Mouse (Mus musculus) neural tube, embryonic 11.5 days (tissue): ENCODE measurements around the gene Sh3bp1. TPM values are rescaled to one million over a fixed set of nuclear protein-coding genes. Genes with fewer than 3 reads are reported as not detected.

ENCODE experiments used
- ATAC-seq: fragments of 200-750 bp; cut with Nextera tagmentation; 2 replicates; pipeline ENCODE4 v1.8.0; 2017; ENCODE audit warnings: moderate number of reproducible peaks, mild to moderate bottlenecking, moderate TSS enrichment, moderate library complexity; ENCODE audit not compliant: insufficient read depth, low FRiP score, low TSS enrichment
- DNase-seq: peaks from one replicate; pipeline ENCODE4 v3.0.0-alpha.2; 2015; ENCODE audit warnings: low spot score
- H3K27ac ChIP-seq: fragments of 300-500 bp; sonication (generic); 2 replicates; pipeline ENCODE4 v1.5.1; 2014; ENCODE audit warnings: low read depth, mild to moderate bottlenecking, low read length
- H3K27me3 ChIP-seq: fragments of 300-500 bp; sonication (generic); 2 replicates; pipeline ENCODE4 v1.6.1; 2014; ENCODE audit warnings: mild to moderate bottlenecking, low read length, mixed read lengths; ENCODE audit not compliant: control insufficient read depth, insufficient read depth
- H3K36me3 ChIP-seq: fragments of 300-500 bp; sonication (generic); 2 replicates; pipeline ENCODE4 v1.6.1; 2014; ENCODE audit warnings: mild to moderate bottlenecking, low read length, moderate library complexity, mixed read lengths; ENCODE audit not compliant: control insufficient read depth, insufficient read depth
- H3K4me1 ChIP-seq: fragments of 300-500 bp; sonication (generic); 2 replicates; pipeline ENCODE4 v1.6.1; 2014; ENCODE audit warnings: low read length, mixed read lengths; ENCODE audit not compliant: control insufficient read depth, insufficient read depth
- H3K4me2 ChIP-seq: fragments of 300-500 bp; sonication (generic); 2 replicates; pipeline ENCODE4 v1.6.1; 2014; ENCODE audit warnings: low read depth, mild to moderate bottlenecking, moderate library complexity
- H3K4me3 ChIP-seq: fragments of 300-500 bp; sonication (generic); 2 replicates; pipeline ENCODE4 v1.5.1; 2014; ENCODE audit warnings: low read depth, low read length
- H3K9ac ChIP-seq: fragments of 300-500 bp; sonication (generic); 2 replicates; pipeline ENCODE4 v1.6.1; 2014; ENCODE audit warnings: mild to moderate bottlenecking, low read length
- H3K9me3 ChIP-seq: fragments of 300-500 bp; sonication (generic); 2 replicates; pipeline ENCODE4 v1.6.1; 2016; ENCODE audit warnings: low read length; ENCODE audit not compliant: control insufficient read depth
- WGBS: fragments of 180-500 bp; shearing (Covaris S2); extraction: QIAGEN DNeasy Blood & Tissue Kit; methylation state at CpG from one replicate; pipeline ENCODE4 v1.1.7; 2014; 5-methylcytosine and 5-hydroxymethylcytosine counted together
- polyA plus RNA-seq: library from polyadenylated mRNA; unstranded; fragments of >200 nt; fragmentation: Nextera tagmentation; extraction: Ambion mirVana; gene quantifications from 2 replicates; pipeline ENCODE4 v1.2.1, GENCODE M21; 2014

Gene Sh3bp1
- polyA plus RNA-seq, 1 experiment from 2014 or later = 14.4 TPM

GRCm38 (mm10) chr15:78903243-78903642 is 3.7 kb downstream of the Sh3bp1 start:
- WGBS = 10% methylated on average over 2 of the region's 2 CpGs
- no peaks in the 10 kb centered on the region; the same call in 1 of the 2 replicates for H3K36me3 ChIP-seq

GRCm38 (mm10) chr15:78908399-78908798 is 8.8 kb downstream of the Sh3bp1 start:
- no peaks in the 10 kb centered on the region for H3K27me3 ChIP-seq
- 86% methylated on average over 7 of the region's 7 CpGs for WGBS
- H3K27ac ChIP-seq = no peak overlapping the region
- ATAC-seq (no peak), DNase-seq (no peak)
- H3K4me3 ChIP-seq = no peak overlapping the region
- no peaks in the 10 kb centered on the region for H3K4me1 ChIP-seq
- no peaks in the 10 kb centered on the region; the same call in 1 of the 2 replicates for H3K36me3 ChIP-seq
- no peak overlapping the region for H3K9ac ChIP-seq
- no peaks in the 10 kb centered on the region for H3K9me3 ChIP-seq
- no peak overlapping the region for H3K4me2 ChIP-seq

More at GRCm38 (mm10) chr15:78903243-78903642, 3.7 kb downstream of the Sh3bp1 start:
- H3K4me2 ChIP-seq = no peak overlapping the region
- no peaks in the 10 kb centered on the region for H3K9me3 ChIP-seq
- H3K4me1 ChIP-seq = peaks cover 9% of the 10 kb centered on the region
- DNase-seq (peak; percentile 80), ATAC-seq (0 out of 2 replicates have a peak, but pooled peaks have one; percentile 13)
- no peaks in the 10 kb centered on the region for H3K27me3 ChIP-seq
- no peak overlapping the region for H3K27ac ChIP-seq
- no peak overlapping the region for H3K4me3 ChIP-seq
- H3K9ac ChIP-seq = no peak overlapping the region

- H3K4me1 ChIP-seq = no peaks in the 10 kb centered on the region
- H3K27ac ChIP-seq = no peak overlapping the region
- no peak overlapping the region for H3K9ac ChIP-seq
- no peak overlapping the region for H3K4me3 ChIP-seq
- H3K36me3 ChIP-seq = no peaks in the 10 kb centered on the region; the same call in 1 of the 2 replicates
- DNase-seq (no peak), ATAC-seq (no peak)
- 92% methylated on average over 8 of the region's 8 CpGs for WGBS
- H3K27me3 ChIP-seq = no peaks in the 10 kb centered on the region
- no peak overlapping the region for H3K4me2 ChIP-seq
- no peaks in the 10 kb centered on the region for H3K9me3 ChIP-seq
These were observed 9.4 kb downstream of the Sh3bp1 start for GRCm38 (mm10) chr15:78908982-78909381.

GRCm38 (mm10) chr15:78912040-78912439 is 12.5 kb downstream of the Sh3bp1 start:
- no peak overlapping the region for H3K27ac ChIP-seq
- no peaks in the 10 kb centered on the region for H3K27me3 ChIP-seq
- H3K4me3 ChIP-seq = no peak overlapping the region
- no peaks in the 10 kb centered on the region for H3K9me3 ChIP-seq
- no peaks in the 10 kb centered on the region for H3K36me3 ChIP-seq
- H3K4me2 ChIP-seq = no peak overlapping the region
- no peak overlapping the region for H3K9ac ChIP-seq
- 34% methylated on average over 9 of the region's 9 CpGs for WGBS
- peaks cover 20% of the 10 kb centered on the region for H3K4me1 ChIP-seq
- ATAC-seq (no peak), DNase-seq (peak; percentile 52)

- ATAC-seq (peak; percentile 92), DNase-seq (peak; percentile 98)
- Histone ChIP-seq H3K4me1 (peaks cover 20% of the 10 kb centered on the region), H3K4me2 (peak within 1 kb of the TSS; percentile 97), H3K9me3 (no peaks in the 10 kb centered on the region), H3K36me3 (peaks cover 6% of the 10 kb centered on the region), H3K9ac (peak within 1 kb of the TSS; percentile 85), H3K27me3 (no peaks in the 10 kb centered on the region), H3K4me3 (peak within 1 kb of the TSS; percentile 75), H3K27ac (peak within 1 kb of the TSS; percentile 91)
- WGBS = under 1% methylated on average over 51 of the region's 51 CpGs
These were observed 14.1 kb downstream of the Sh3bp1 start, which contains the start of gene Pdxp for GRCm38 (mm10) chr15:78913632-78914090. Gene Pdxp, plus strand, starts transcription at chr15:78913919.

- Histone ChIP-seq H3K4me3 (peak overlapping the region; percentile 75), H3K4me1 (peaks cover 20% of the 10 kb centered on the region), H3K4me2 (peak overlapping the region; percentile 97), H3K9ac (peak overlapping the region; percentile 85), H3K9me3 (no peaks in the 10 kb centered on the region), H3K36me3 (peaks cover 6% of the 10 kb centered on the region), H3K27me3 (no peaks in the 10 kb centered on the region), H3K27ac (peak overlapping the region; percentile 91)
- ATAC-seq = peak; percentile 64
- no peak for DNase-seq
- WGBS = 0% methylated on average over 75 of the region's 87 CpGs
These were observed 14.7 kb downstream of the Sh3bp1 start for GRCm38 (mm10) chr15:78914091-78914822.

GRCm38 (mm10) chr15:78914823-78915659 is 15.5 kb downstream of the Sh3bp1 start:
- Histone ChIP-seq H3K9ac (peak overlapping the region; percentile 85), H3K27ac (no peak overlapping the region), H3K4me3 (peak overlapping the region; percentile 75), H3K9me3 (no peaks in the 10 kb centered on the region), H3K4me1 (peaks cover 20% of the 10 kb centered on the region), H3K36me3 (peaks cover 6% of the 10 kb centered on the region), H3K27me3 (no peaks in the 10 kb centered on the region), H3K4me2 (peak overlapping the region; percentile 97)
- DNase-seq (no peak), ATAC-seq (no peak)
- 52% methylated on average over 8 of the region's 8 CpGs for WGBS

- peak overlapping the region; percentile 75 for H3K4me3 ChIP-seq
- H3K27ac ChIP-seq = no peak overlapping the region
- ATAC-seq (no peak), DNase-seq (peak; percentile 75)
- peak overlapping the region; percentile 49; the same call in 1 of the 2 replicates for H3K9ac ChIP-seq
- peaks cover 20% of the 10 kb centered on the region for H3K4me1 ChIP-seq
- H3K36me3 ChIP-seq = peaks cover 6% of the 10 kb centered on the region
- H3K4me2 ChIP-seq = peak overlapping the region; percentile 97
- WGBS = 5% methylated on average over 8 of the region's 8 CpGs
- no peaks in the 10 kb centered on the region for H3K27me3 ChIP-seq
- H3K9me3 ChIP-seq = no peaks in the 10 kb centered on the region
These were observed 16.1 kb downstream of the Sh3bp1 start for GRCm38 (mm10) chr15:78915660-78916017.
